Mouse (Mus musculus) MEL (cell line): Measurements from ENCODE around the gene Pcif1. TPM values are rescaled to one million over a fixed set of nuclear protein-coding genes. Genes with fewer than 3 reads are reported as not detected.

Source experiments
- DNase-seq: peaks from one replicate; pipeline ENCODE4 v3.0.0; 2011; ENCODE audit warnings: low read depth, low spot score
- H3K27ac ChIP-seq: 2 replicates; pipeline ENCODE4 v1.5.1; 2012; ENCODE audit warnings: low read depth, mild to moderate bottlenecking, control low read depth, low read length, moderate library complexity; ENCODE audit not compliant: control insufficient read depth
- H3K27me3 ChIP-seq, 2 experiments: fragments of 150-350 bp in 1 of 2; sonication (generic) in 1 of 2; 2 replicates each; pipeline ENCODE4 v1.6.1; 2012; ENCODE audit warnings: low read length in 2 of 2, mild to moderate bottlenecking in 2 of 2, improper control_type of control experiment in 1 of 2, moderate library complexity in 1 of 2; ENCODE audit not compliant: insufficient read depth in 2 of 2, control insufficient read depth in 1 of 2
- H3K36me3 ChIP-seq, 2 experiments: 2 replicates each; pipeline ENCODE4 v1.6.1; 2012 to 2014; ENCODE audit warnings: low read length in 2 of 2, improper control_type of control experiment in 1 of 2, inconsistent platforms in 1 of 2, mild to moderate bottlenecking in 1 of 2; ENCODE audit not compliant: insufficient read depth in 2 of 2, control insufficient read depth in 1 of 2
- H3K4me1 ChIP-seq, 2 experiments: fragments of 150-350 bp in 1 of 2; sonication (generic) in 1 of 2; 2 replicates each; pipeline ENCODE4 v1.6.1; 2012; ENCODE audit warnings: low read length in 2 of 2, improper control_type of control experiment in 1 of 2, mild to moderate bottlenecking in 1 of 2; ENCODE audit not compliant: insufficient read depth in 2 of 2, control insufficient read depth in 1 of 2
- H3K4me3 ChIP-seq, 2 experiments: fragments of 150-350 bp in 1 of 2; sonication (generic) in 1 of 2; 2 replicates each; pipeline ENCODE4 v1.5.1; 2012; ENCODE audit warnings: low read depth in 2 of 2, low read length in 2 of 2, mild to moderate bottlenecking in 2 of 2, moderate library complexity in 2 of 2, control low read depth in 1 of 2, improper control_type of control experiment in 1 of 2; ENCODE audit not compliant: control insufficient read depth in 1 of 2, insufficient read depth in 1 of 2
- H3K79me2 ChIP-seq: 2 replicates; pipeline ENCODE4 v1.6.1; 2012; ENCODE audit warnings: mild to moderate bottlenecking, low read length, moderate library complexity; ENCODE audit not compliant: control insufficient read depth, poor library complexity, insufficient read depth
- H3K9ac ChIP-seq: 2 replicates; pipeline ENCODE4 v1.6.1; 2012; ENCODE audit warnings: low read depth, mild to moderate bottlenecking, control low read depth, low read length, moderate library complexity; ENCODE audit not compliant: control insufficient read depth, poor library complexity, severe bottlenecking
- H3K9me3 ChIP-seq: fragments of 150-350 bp; sonication (generic); replicated peaks from 2 replicates; pipeline ENCODE4 v1.6.1; 2012; ENCODE audit warnings: mild to moderate bottlenecking, low read length, improper control_type of control experiment, moderate library complexity; ENCODE audit not compliant: insufficient read depth
- BHLHE40 ChIP-seq: IDR thresholded peaks from 2 replicates; pipeline ENCODE4 v1.6.1; 2012; ENCODE audit warnings: low read depth, mild to moderate bottlenecking, inconsistent platforms, low read length, improper control_type of control experiment, borderline replicate concordance
- CHD1 ChIP-seq: IDR thresholded peaks from 2 replicates; pipeline ENCODE4 v1.6.1; 2012; ENCODE audit warnings: low read depth, mild to moderate bottlenecking, inconsistent platforms, low read length, improper control_type of control experiment
- CHD2 ChIP-seq: IDR thresholded peaks from 2 replicates; pipeline ENCODE4 v1.6.1; 2011; ENCODE audit warnings: low read length, improper control_type of control experiment
- CTCF ChIP-seq, 3 experiments: IDR thresholded peaks in 2 of 3; conservative IDR thresholded peaks in 1 of 3; 2 replicates each; pipeline ENCODE4 v1.5.1; 2011 to 2012; ENCODE audit warnings: low read length in 3 of 3, low read depth in 2 of 3, mild to moderate bottlenecking in 2 of 3, improper control_type of control experiment in 1 of 3, inconsistent platforms in 1 of 3, mixed read lengths in 1 of 3, moderate library complexity in 1 of 3; ENCODE audit not compliant: control insufficient read depth in 1 of 3, insufficient read depth in 1 of 3, poor library complexity in 1 of 3, severe bottlenecking in 1 of 3
- E2F4 ChIP-seq: IDR thresholded peaks from 2 replicates; pipeline ENCODE4 v1.6.1; 2011; ENCODE audit warnings: low read depth, low read length, improper control_type of control experiment, borderline replicate concordance
- ELF1 ChIP-seq: IDR thresholded peaks from 2 replicates; pipeline ENCODE4 v1.6.1; 2014; ENCODE audit warnings: low read depth, mild to moderate bottlenecking, inconsistent platforms, low read length, improper control_type of control experiment, moderate library complexity
- ETS1 ChIP-seq: IDR thresholded peaks from 2 replicates; pipeline ENCODE4 v1.6.1; 2012; ENCODE audit warnings: low read depth, mild to moderate bottlenecking, inconsistent platforms, low read length, improper control_type of control experiment, moderate library complexity
- GABPA ChIP-seq: IDR thresholded peaks from 2 replicates; pipeline ENCODE4 v1.6.1; 2012; ENCODE audit warnings: low read depth, mild to moderate bottlenecking, inconsistent platforms, low read length, improper control_type of control experiment, moderate library complexity
- GATA1 ChIP-seq: IDR thresholded peaks from 2 replicates; pipeline ENCODE4 v1.6.1; 2011; ENCODE audit warnings: low read depth, low read length, improper control_type of control experiment
- HCFC1 ChIP-seq: IDR thresholded peaks from 2 replicates; pipeline ENCODE4 v1.6.1; 2012; ENCODE audit warnings: low read depth, mild to moderate bottlenecking, inconsistent platforms, low read length, improper control_type of control experiment, moderate library complexity
- JUND ChIP-seq: IDR thresholded peaks from 2 replicates; pipeline ENCODE4 v1.6.1; 2011; ENCODE audit warnings: low read depth, mild to moderate bottlenecking, improper control_type of control experiment, low read length
- KAT2A ChIP-seq: conservative IDR thresholded peaks from 2 replicates; pipeline ENCODE4 v1.6.1; 2012; ENCODE audit warnings: low read depth, low read length, improper control_type of control experiment, inconsistent platforms
- MAFK ChIP-seq: IDR thresholded peaks from 2 replicates; pipeline ENCODE4 v1.6.1; 2011; ENCODE audit warnings: low read depth, mild to moderate bottlenecking, low read length, improper control_type of control experiment, borderline replicate concordance
- MAX ChIP-seq: IDR thresholded peaks from 2 replicates; pipeline ENCODE4 v1.6.1; 2011; ENCODE audit warnings: low read length, improper control_type of control experiment
- MAZ ChIP-seq: IDR thresholded peaks from 2 replicates; pipeline ENCODE4 v1.6.1; 2012; ENCODE audit warnings: low read depth, mild to moderate bottlenecking, inconsistent platforms, low read length, improper control_type of control experiment
- MEF2A ChIP-seq: IDR thresholded peaks from 2 replicates; pipeline ENCODE4 v1.6.1; 2014; ENCODE audit warnings: low read depth, mild to moderate bottlenecking, inconsistent platforms, low read length, improper control_type of control experiment; ENCODE audit not compliant: poor library complexity, insufficient replicate concordance, severe bottlenecking; ENCODE audit errors: extremely low read depth
- MXI1 ChIP-seq: IDR thresholded peaks from 2 replicates; pipeline ENCODE4 v1.6.1; 2011; ENCODE audit warnings: mild to moderate bottlenecking, low read depth, low read length, improper control_type of control experiment
- MYB ChIP-seq: IDR thresholded peaks from 2 replicates; pipeline ENCODE4 v1.6.1; 2011; ENCODE audit warnings: mild to moderate bottlenecking, low read depth, low read length, improper control_type of control experiment
- MYC ChIP-seq: IDR thresholded peaks from 2 replicates; pipeline ENCODE4 v1.6.1; 2011; ENCODE audit warnings: low read depth, mild to moderate bottlenecking, low read length, improper control_type of control experiment, moderate library complexity
- NELFE ChIP-seq: IDR thresholded peaks from 2 replicates; pipeline ENCODE4 v1.6.1; 2011; ENCODE audit warnings: low read depth, low read length, improper control_type of control experiment
- POLR2A ChIP-seq, 2 experiments: IDR thresholded peaks; 2 replicates each; pipeline ENCODE4 v1.6.1; 2011 to 2012; ENCODE audit warnings: low read length in 2 of 2, mild to moderate bottlenecking in 2 of 2, control low read depth in 1 of 2, improper control_type of control experiment in 1 of 2, low read depth in 1 of 2, moderate library complexity in 1 of 2; ENCODE audit not compliant: control insufficient read depth in 1 of 2, insufficient read depth in 1 of 2, poor library complexity in 1 of 2
- POLR2AphosphoS2 ChIP-seq: IDR thresholded peaks from 2 replicates; pipeline ENCODE4 v1.6.1; 2011; ENCODE audit warnings: low read length, improper control_type of control experiment
- RAD21 ChIP-seq: IDR thresholded peaks from 2 replicates; pipeline ENCODE4 v1.6.1; 2011; ENCODE audit warnings: mild to moderate bottlenecking, low read depth, low read length, improper control_type of control experiment
- RCOR1 ChIP-seq: IDR thresholded peaks from 2 replicates; pipeline ENCODE4 v1.6.1; 2012; ENCODE audit warnings: low read depth, mild to moderate bottlenecking, inconsistent platforms, low read length, improper control_type of control experiment
- SIN3A ChIP-seq: IDR thresholded peaks from 2 replicates; pipeline ENCODE4 v1.6.1; 2012; ENCODE audit warnings: low read length, improper control_type of control experiment, inconsistent platforms
- SMC3 ChIP-seq: IDR thresholded peaks from 2 replicates; pipeline ENCODE4 v1.6.1; 2011; ENCODE audit warnings: low read depth, low read length, improper control_type of control experiment
- TCF12 ChIP-seq: IDR thresholded peaks from 2 replicates; pipeline ENCODE4 v1.6.1; 2014; ENCODE audit warnings: low read depth, mild to moderate bottlenecking, inconsistent platforms, low read length, improper control_type of control experiment, moderate library complexity
- UBTF ChIP-seq: IDR thresholded peaks from 2 replicates; pipeline ENCODE4 v1.6.1; 2012; ENCODE audit warnings: low read depth, mild to moderate bottlenecking, inconsistent platforms, low read length, improper control_type of control experiment, moderate library complexity, borderline replicate concordance; ENCODE audit not compliant: insufficient read depth
- ZC3H11A ChIP-seq: IDR thresholded peaks from 2 replicates; pipeline ENCODE4 v1.6.1; 2012; ENCODE audit warnings: low read depth, mild to moderate bottlenecking, inconsistent platforms, low read length, improper control_type of control experiment
- ZKSCAN1 ChIP-seq: IDR thresholded peaks from 2 replicates; pipeline ENCODE4 v1.6.1; 2012; ENCODE audit warnings: low read depth, mild to moderate bottlenecking, inconsistent platforms, low read length, improper control_type of control experiment, moderate library complexity
- ZMIZ1 ChIP-seq: IDR thresholded peaks from 2 replicates; pipeline ENCODE4 v1.6.1; 2012; ENCODE audit warnings: low read depth, mild to moderate bottlenecking, inconsistent platforms, low read length, improper control_type of control experiment, moderate library complexity
- ZNF384 ChIP-seq: IDR thresholded peaks from 2 replicates; pipeline ENCODE4 v1.6.1; 2012; ENCODE audit warnings: low read depth, mild to moderate bottlenecking, inconsistent platforms, low read length, improper control_type of control experiment
- polyA plus RNA-seq, 2 experiments: library from polyadenylated mRNA; stranded (reverse) in 1 of 2; unstranded in 1 of 2; fragments of >175 nt in 1 of 2; fragments of >200 nt in 1 of 2; gene quantifications; 2 replicates each; pipeline versions ENCODE4 v1.2.1 to v1.2.4; 2012; ENCODE audit warnings: low replicate concordance in 2 of 2, low read depth in 1 of 2; ENCODE audit not compliant: insufficient read length in 2 of 2, insufficient read depth in 1 of 2, missing spikeins in 1 of 2
- total RNA-seq: library from RNA; depleted of rRNA; stranded (reverse); fragments of 300-350 nt; gene quantifications from 2 replicates; pipeline ENCODE4 v1.2.3, GENCODE M21; 2012

The Pcif1 gene
- total and polyA plus RNA-seq, 3 experiments: 46.8 to 118 TPM; not detected in 1

GRCm38 (mm10) chr2:164878509-164879227 is 436 bp upstream of the Pcif1 start (continued):
- TF ChIP-seq CHD1 (no peak), POLR2A (IDR thresholded peaks at IDR 0.05; ENCODE audit: control insufficient read depth in 1 of 2, insufficient read depth in 1 of 2, low read depth in 1 of 2, low read length in 2 of 2, poor library complexity in 1 of 2) (peak in 1 of 2 experiments; percentile 78; a peak in 3 of 4 replicates), ZNF384 (no peak), ZKSCAN1 (no peak), JUND (no peak), UBTF (no peak), GATA1 (no peak), POLR2AphosphoS2 (peak; percentile 94), MAZ (peak; percentile 57), SIN3A (peak; percentile 76), TCF12 (no peak), MEF2A (no peak)

GRCm38 (mm10) chr2:164879568-164880277 is 619 bp downstream of the Pcif1 start:
- peak; percentile 97 for DNase-seq
- peak overlapping the region; percentile 99 for H3K9ac ChIP-seq
- H3K4me3 ChIP-seq: peak overlapping the region; percentile 77 to 87
- no peaks in the 10 kb centered on the region for H3K9me3 ChIP-seq
- H3K4me1 ChIP-seq: peaks cover 0 to 20% of the 10 kb centered on the region in 2 experiments; a peak in 3 of 4 replicates
- H3K79me2 ChIP-seq: peaks cover 25% of the 10 kb centered on the region
- H3K36me3 ChIP-seq: peaks cover 0 to 10% of the 10 kb centered on the region in 2 experiments; a peak in 2 of 4 replicates
- no peaks in the 10 kb centered on the region for H3K27me3 ChIP-seq
- peak overlapping the region; percentile 95 for H3K27ac ChIP-seq
- peak; percentile 8 for TF ChIP-seq MXI1
- TF ChIP-seq MYB: no peak
- no peak for TF ChIP-seq ETS1
- no peak for TF ChIP-seq ZC3H11A
- peak; percentile 91 for TF ChIP-seq NELFE
- TF ChIP-seq GABPA: no peak
- TF ChIP-seq ELF1: peak; percentile 88
- TF ChIP-seq RCOR1: no peak
- no peak for TF ChIP-seq MAFK
- TF ChIP-seq GATA1: no peak
- TF ChIP-seq RAD21: no peak
- peak; percentile 98 for TF ChIP-seq MAZ
- no peak for TF ChIP-seq CHD1
- TF ChIP-seq MAX: no peak
- no peak for TF ChIP-seq CTCF (IDR thresholded peaks at IDR 0.05 in 2 of 3, conservative IDR thresholded peaks at IDR 0.05 in 1 of 3; ENCODE audit: control insufficient read depth in 1 of 3, insufficient read depth in 1 of 3, low read depth in 2 of 3, low read length in 3 of 3, poor library complexity in 1 of 3, severe bottlenecking in 1 of 3)
- TF ChIP-seq JUND: no peak
- TF ChIP-seq TCF12: peak; percentile 28; the same call in 1 of the 2 replicates
- TF ChIP-seq HCFC1: peak; percentile 75
- no peak for TF ChIP-seq MYC
- no peak for TF ChIP-seq ZKSCAN1
- no peak for TF ChIP-seq KAT2A
- no peak for TF ChIP-seq ZNF384
- no peak for TF ChIP-seq CHD2
- peak; percentile 77 to 91 for TF ChIP-seq POLR2A (IDR thresholded peaks at IDR 0.05; ENCODE audit: control insufficient read depth in 1 of 2, insufficient read depth in 1 of 2, low read depth in 1 of 2, low read length in 2 of 2, poor library complexity in 1 of 2)
- peak; percentile 86 for TF ChIP-seq SIN3A
- TF ChIP-seq SMC3: no peak
- TF ChIP-seq ZMIZ1: peak; percentile 73; the same call in 1 of the 2 replicates
- no peak for TF ChIP-seq E2F4
- TF ChIP-seq BHLHE40: no peak
